Mouse (Mus musculus) megakaryocyte-erythroid progenitor cell, adult 5-6 weeks (primary cell): ENCODE data around the gene Gatb. TPM values are rescaled to one million over a fixed set of nuclear protein-coding genes. Genes with fewer than 3 reads are reported as not detected.

ENCODE experiments used
- ATAC-seq: replicated peaks from 2 replicates; pipeline ENCODE4 v1.8.0; 2016; ENCODE audit warnings: mild to moderate bottlenecking, inconsistent platforms; ENCODE audit not compliant: severe bottlenecking, poor library complexity, low FRiP score, low TSS enrichment
- total RNA-seq, 2 experiments: library from RNA; stranded (forward) in 1 of 2; stranded (reverse) in 1 of 2; fragments of 200-1000, 215-1000 nt in 1 of 2; fragments of >200 nt in 1 of 2; fragmentation: Nextera tagmentation in 1 of 2; gene quantifications; 2 replicates each; pipeline ENCODE4 v1.2.3; 2014 to 2017

Gatb gene
- total RNA-seq, 2 experiments from 2014 or later, result 8.4 to 9.1 TPM

DNA sequence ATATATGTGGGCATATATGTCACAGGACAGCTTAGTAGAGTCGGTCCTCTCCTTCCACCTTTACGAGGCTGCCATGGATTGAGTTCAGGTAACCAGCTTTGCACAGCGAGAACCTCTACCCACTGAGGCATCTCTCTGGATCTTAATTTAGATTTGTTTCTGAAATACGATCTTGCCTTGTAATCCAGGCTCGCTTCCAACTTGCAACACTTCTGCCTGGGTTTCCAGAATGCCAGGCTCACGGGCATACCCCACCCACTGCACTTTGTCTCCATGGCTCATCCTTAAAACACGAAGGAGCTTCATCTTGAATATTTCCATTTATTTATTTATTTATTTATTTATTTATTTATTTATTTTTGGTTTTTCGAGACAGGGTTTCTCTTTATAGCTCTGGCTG lies 111.4 kb downstream of the Gatb start:
- ATAC-seq, result no peak

- ATAC-seq, result no peak
Observed at GRCm38 (mm10) chr3:85688341-85688740, 114.4 kb downstream of the Gatb start.

GRCm38 (mm10) chr3:85691134-85691533 lies 117.2 kb downstream of the Gatb start:
- ATAC-seq, result no peak

DNA sequence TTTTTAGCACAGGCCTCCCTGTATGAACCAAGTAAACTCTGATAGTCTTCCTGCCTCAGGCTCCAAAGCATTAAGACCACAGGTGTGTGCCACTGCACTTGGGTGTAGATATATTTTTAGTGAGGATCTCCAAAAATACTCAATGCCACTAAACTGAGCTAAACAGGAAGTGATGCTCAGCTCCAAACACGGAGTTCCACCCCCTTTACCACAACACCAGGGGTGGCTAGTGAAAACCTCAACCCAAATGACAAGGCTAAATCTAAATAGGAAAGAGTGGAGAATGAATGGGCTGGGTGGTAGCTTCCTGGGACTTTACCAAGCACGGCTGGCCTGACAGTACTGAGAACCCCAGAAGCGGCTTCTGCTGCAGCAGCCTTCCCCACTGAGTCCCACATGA lies 119.1 kb downstream of the Gatb start:
- no peak for ATAC-seq

GRCm38 (mm10) chr3:85695056-85695455 lies 121.1 kb downstream of the Gatb start:
- ATAC-seq, result no peak

DNA sequence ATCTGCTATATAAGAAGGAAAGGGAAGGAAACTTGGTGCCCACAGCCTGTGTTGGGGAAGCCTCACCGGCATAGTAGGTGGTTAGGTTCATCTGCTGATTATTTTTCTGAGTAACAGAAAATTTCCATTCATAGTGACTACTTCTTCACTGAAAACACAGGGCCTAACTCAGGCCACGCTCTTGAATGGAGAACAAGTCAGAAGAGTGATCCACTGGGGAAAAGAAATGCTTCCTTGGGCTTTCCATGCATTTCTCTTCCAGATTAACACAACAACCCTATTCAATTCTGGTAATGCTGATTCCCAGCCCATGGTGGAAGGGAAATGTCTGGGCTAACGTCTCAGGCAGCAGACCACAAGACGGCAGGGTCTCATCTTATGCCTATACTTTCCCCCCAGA lies 124.6 kb downstream of the Gatb start:
- no peak for ATAC-seq

DNA sequence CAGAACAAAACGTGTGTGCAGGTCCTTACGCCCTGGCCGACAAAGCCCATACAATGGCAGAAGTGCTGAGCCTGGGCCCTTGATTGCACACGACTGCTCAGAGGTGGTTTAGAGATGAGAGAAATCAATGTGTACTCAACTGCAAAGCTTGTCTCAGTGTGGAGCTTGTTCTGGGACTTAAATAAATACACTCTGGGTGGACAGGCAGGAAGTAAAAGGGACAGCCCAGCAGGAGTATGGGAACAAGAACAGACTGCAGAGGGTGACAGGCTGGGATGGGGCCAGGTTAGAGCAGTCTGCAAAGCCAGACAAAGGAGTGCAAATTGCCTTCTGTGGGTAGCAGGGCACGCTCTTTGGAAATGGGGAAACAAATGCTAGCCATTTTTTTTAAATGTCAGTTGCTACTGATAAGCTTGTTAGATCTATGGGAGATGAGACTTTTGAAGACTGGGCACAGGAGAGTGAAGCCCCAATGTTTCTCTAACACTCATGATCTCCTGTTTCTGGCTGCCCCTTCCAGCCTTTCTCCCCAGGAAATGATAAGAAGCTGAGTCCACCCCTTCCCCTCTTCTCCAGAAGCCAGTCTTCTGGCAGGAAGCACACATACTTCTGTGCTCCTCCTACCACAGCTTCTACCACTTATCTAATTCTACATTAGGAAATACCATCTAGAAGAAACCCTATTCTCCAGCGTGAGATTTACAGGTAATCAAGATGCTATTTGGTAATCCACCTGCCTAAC lies 129.4 kb downstream of the Gatb start:
- no peak for ATAC-seq

Other genes with a start within 250 kb of the Gatb start
- not detected in 2 replicates for gene Fam160a1, start 243.2 kb downstream of the Gatb start, total RNA-seq (2014; fragmentation: Nextera tagmentation)
- not detected in 2 replicates for gene Fam160a1, start 243.2 kb downstream of the Gatb start, total RNA-seq (2017)